8 mouse cellular contexts compared by ENCODE assay signal in the genomic region with DNA sequence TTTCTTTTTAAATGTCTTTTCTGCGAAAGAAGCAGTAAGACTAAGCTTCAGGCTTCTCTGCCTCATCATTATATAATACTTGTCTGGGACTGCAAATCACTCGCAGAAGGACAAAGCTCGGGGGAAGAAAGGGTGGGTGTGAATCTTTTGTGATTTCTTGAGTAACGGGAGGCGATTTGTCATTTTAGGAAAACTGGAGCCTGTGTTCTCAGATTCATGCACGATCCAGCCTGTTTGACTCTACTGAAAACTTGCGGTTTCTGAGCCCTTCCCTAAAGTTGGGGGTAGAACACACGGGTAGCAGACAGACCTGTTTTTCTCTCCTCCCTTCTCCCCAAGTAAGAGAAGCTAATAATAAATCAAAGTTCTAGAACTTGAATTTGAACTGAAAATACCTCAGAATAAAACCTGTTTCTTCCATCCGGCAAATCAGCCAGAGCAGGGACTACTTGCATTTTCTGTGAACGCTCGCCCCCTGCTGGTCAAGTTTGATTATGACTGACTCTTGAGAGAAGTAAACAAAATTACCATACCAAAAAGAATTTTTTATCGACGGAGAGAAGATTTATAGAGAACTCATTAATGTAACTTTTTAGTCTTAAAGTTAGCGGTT.
A peak's percentile ranks its signal among the peaks of the same experiment; 100 is the strongest.
DNase-seq lines count a peak whose midpoint lies in the region; ATAC-seq lines count a peak whose summit lies in the region.

No protein-coding gene starts in this region.

- no peaks in the 10 kb centered on the region for H3K4me1 ChIP-seq in liver, embryonic 11.5 days (replicated peaks; ENCODE audit: control insufficient read depth, insufficient read depth, low read length)
- H3K4me1 ChIP-seq in neural tube, embryonic 11.5 days (ENCODE audit: control insufficient read depth, insufficient read depth, low read length), result no peaks in the 10 kb centered on the region

- peaks cover 9% of the 10 kb centered on the region; the same call in 1 of the 2 replicates for H3K27me3 ChIP-seq in liver, embryonic 11.5 days (replicated peaks; ENCODE audit: control insufficient read depth, insufficient read depth, low read length)
- no peaks in the 10 kb centered on the region for H3K27me3 ChIP-seq in neural tube, embryonic 11.5 days (ENCODE audit: control insufficient read depth, insufficient read depth, low read length)

- no peak overlapping the region for H3K9ac ChIP-seq in liver, embryonic 11.5 days (ENCODE audit: low read depth, low read length)
- no peak overlapping the region for H3K9ac ChIP-seq in neural tube, embryonic 11.5 days (ENCODE audit: low read length)

- H3K4me3 ChIP-seq in liver, embryonic 11.5 days (ENCODE audit: low read depth, low read length), result no peak overlapping the region
- H3K4me3 ChIP-seq in neural tube, embryonic 11.5 days (ENCODE audit: low read depth, low read length), result no peak overlapping the region

- peak; percentile 74 for DNase-seq in 3T3-L1 (ENCODE audit: low read depth, low spot score)
- peak; percentile 45 to 61 for DNase-seq in adrenal gland, adult 18-20 months (ENCODE audit: low spot score in 2 of 2)
- peak; percentile 71 for DNase-seq in embryo, embryonic 10 days (ENCODE audit: low spot score)
- peak; percentile 58 for DNase-seq in gastrocnemius, postnatal 14 days
- DNase-seq in kidney, postnatal 10 days, result peak; percentile 74
- peak; percentile 38 for DNase-seq in liver, embryonic 11.5 days (ENCODE audit: low spot score)
- peak; percentile 65 for DNase-seq in neural tube, embryonic 11.5 days (ENCODE audit: low spot score)
- DNase-seq in thymus, adult 18-20 months, result peak; percentile 4 to 13

- H3K27ac ChIP-seq in liver, embryonic 11.5 days (ENCODE audit: low read depth, low read length), result no peak overlapping the region
- no peak overlapping the region for H3K27ac ChIP-seq in neural tube, embryonic 11.5 days (ENCODE audit: low read depth, low read length)

- intact Hi-C loops in gastrocnemius, postnatal 14 days (cut with DNase I; ENCODE audit: low total_unique reads), result loop anchor here (10.0 kb wide), 3 partner anchors 877 to 1187 kb away; partner anchors contain the start of gene Cnksr2

- 35% methylated on average over 14 of the region's 14 CpGs for WGBS in liver, embryonic 11.5 days
- 27% methylated on average over 14 of the region's 14 CpGs for WGBS in neural tube, embryonic 11.5 days

- no peak for ATAC-seq in liver, embryonic 11.5 days (replicated peaks; ENCODE audit: low FRiP score)
- ATAC-seq in neural tube, embryonic 11.5 days (ENCODE audit: insufficient read depth, low FRiP score, low TSS enrichment), result no peak

- no peak overlapping the region for H3K4me2 ChIP-seq in liver, embryonic 11.5 days
- H3K4me2 ChIP-seq in neural tube, embryonic 11.5 days (ENCODE audit: low read depth), result peak overlapping the region; percentile 16; the same call in 1 of the 2 replicates

- no peaks in the 10 kb centered on the region for H3K9me3 ChIP-seq in liver, embryonic 11.5 days (ENCODE audit: control insufficient read depth, low read length)
- no peaks in the 10 kb centered on the region for H3K9me3 ChIP-seq in neural tube, embryonic 11.5 days (ENCODE audit: control insufficient read depth, low read length)

- no peaks in the 10 kb centered on the region for H3K36me3 ChIP-seq in liver, embryonic 11.5 days (ENCODE audit: control insufficient read depth, insufficient read depth, low read length)
- no peaks in the 10 kb centered on the region for H3K36me3 ChIP-seq in neural tube, embryonic 11.5 days (ENCODE audit: control insufficient read depth, insufficient read depth, low read length)

Comparison
In these comparisons a context has a peak if more than half of its experiments do, and no peak if none do; other contexts are left out.
1. DNase-seq: peak in every context shown above with its lines; median percentile 74 in 3T3-L1; 74 in kidney, postnatal 10 days; 71 in embryo, embryonic 10 days; 65 in neural tube, embryonic 11.5 days; 58 in gastrocnemius, postnatal 14 days; 53 in adrenal gland, adult 18-20 months; 38 in liver, embryonic 11.5 days; 8 in thymus, adult 18-20 months.